Mouse (Mus musculus) embryonic facial prominence, embryonic 14.5 days (tissue): ENCODE measurements around the gene Rad9a. TPM values are rescaled to one million over a fixed set of nuclear protein-coding genes. Genes with fewer than 3 reads are reported as not detected.

ENCODE experiments used
- ATAC-seq: fragments of 200-750 bp; cut with Nextera tagmentation; 2 replicates; pipeline ENCODE4 v1.8.0; 2017; ENCODE audit warnings: low read depth, moderate number of reproducible peaks, moderate TSS enrichment
- DNase-seq: peaks from one replicate; pipeline ENCODE4 v3.0.0-alpha.2; 2015; ENCODE audit warnings: low spot score
- H3K27ac ChIP-seq: fragments of 300-500 bp; sonication (generic); replicated peaks from 2 replicates; pipeline ENCODE4 v1.5.1; 2014; ENCODE audit warnings: low read depth, mild to moderate bottlenecking, low read length, moderate library complexity
- H3K27me3 ChIP-seq: fragments of 300-500 bp; sonication (generic); replicated peaks from 2 replicates; pipeline ENCODE4 v1.6.1; 2014; ENCODE audit warnings: low read length; ENCODE audit not compliant: control insufficient read depth, insufficient read depth
- H3K36me3 ChIP-seq: fragments of 300-500 bp; sonication (generic); 2 replicates; pipeline ENCODE4 v1.6.1; 2014; ENCODE audit warnings: low read length, mixed read lengths; ENCODE audit not compliant: control insufficient read depth, insufficient read depth
- H3K4me1 ChIP-seq: fragments of 300-500 bp; sonication (generic); 2 replicates; pipeline ENCODE4 v1.6.1; 2014; ENCODE audit warnings: antibody characterized with exemption, low read length; ENCODE audit not compliant: control insufficient read depth, insufficient read depth
- H3K4me2 ChIP-seq: fragments of 300-500 bp; sonication (generic); 2 replicates; pipeline ENCODE4 v1.6.1; 2014; ENCODE audit warnings: low read depth, mild to moderate bottlenecking, low read length, moderate library complexity, mixed read lengths
- H3K4me3 ChIP-seq: fragments of 300-500 bp; sonication (generic); 2 replicates; pipeline ENCODE4 v1.5.1; 2014; ENCODE audit warnings: low read depth, mild to moderate bottlenecking, low read length
- H3K9ac ChIP-seq: fragments of 300-500 bp; sonication (generic); 2 replicates; pipeline ENCODE4 v1.6.1; 2014; ENCODE audit warnings: low read depth, mild to moderate bottlenecking, low read length, moderate library complexity, mixed read lengths
- H3K9me3 ChIP-seq: fragments of 300-500 bp; sonication (generic); 2 replicates; pipeline ENCODE4 v1.6.1; 2016; ENCODE audit warnings: low read length; ENCODE audit not compliant: control insufficient read depth
- WGBS: fragments of 180-500 bp; shearing (Covaris S2); extraction: QIAGEN DNeasy Blood & Tissue Kit; methylation state at CpG from one replicate; pipeline ENCODE4 v1.1.7; 2014; 5-methylcytosine and 5-hydroxymethylcytosine counted together
- polyA plus RNA-seq: library from polyadenylated mRNA; unstranded; fragments of >200 nt; fragmentation: Nextera tagmentation; extraction: Ambion mirVana; gene quantifications from 2 replicates; pipeline ENCODE4 v1.2.1, GENCODE M21; 2014

The Rad9a gene
- polyA plus RNA-seq, 1 experiment from 2014 or later: 28.9 TPM

GRCm38 (mm10) chr19:4183689-4184088, 17.8 kb downstream of the Rad9a start:
- Histone ChIP-seq H3K4me2 (no peak overlapping the region), H3K36me3 (no peaks in the 10 kb centered on the region), H3K4me1 (peaks cover 10% of the 10 kb centered on the region; the same call in 1 of the 2 replicates), H3K27me3 (no peaks in the 10 kb centered on the region), H3K27ac (no peak overlapping the region), H3K4me3 (no peak overlapping the region), H3K9me3 (no peaks in the 10 kb centered on the region), H3K9ac (no peak overlapping the region)
- ATAC-seq: peak; percentile 59; the same call in 1 of the 2 replicates
- no peak for DNase-seq
- 62% methylated on average over 2 of the region's 2 CpGs for WGBS

GRCm38 (mm10) chr19:4181892-4182291, 19.6 kb downstream of the Rad9a start:
- Histone ChIP-seq H3K27me3 (no peaks in the 10 kb centered on the region), H3K27ac (no peak overlapping the region), H3K4me3 (no peak overlapping the region), H3K9me3 (no peaks in the 10 kb centered on the region), H3K36me3 (no peaks in the 10 kb centered on the region), H3K4me1 (peaks cover 10% of the 10 kb centered on the region; the same call in 1 of the 2 replicates), H3K4me2 (no peak overlapping the region), H3K9ac (no peak overlapping the region)
- 54% methylated on average over 3 of the region's 3 CpGs for WGBS
- peak; percentile 76 for DNase-seq
- peak; percentile 58; the same call in 1 of the 2 replicates for ATAC-seq

- H3K27me3 ChIP-seq: no peaks in the 10 kb centered on the region
- H3K9ac ChIP-seq: no peak overlapping the region
- no peak overlapping the region for H3K27ac ChIP-seq
- no peak overlapping the region for H3K4me3 ChIP-seq
- no peak for ATAC-seq
- no peaks in the 10 kb centered on the region for H3K36me3 ChIP-seq
- no peak overlapping the region for H3K4me2 ChIP-seq
- H3K4me1 ChIP-seq: peaks cover 8% of the 10 kb centered on the region; the same call in 1 of the 2 replicates
- H3K9me3 ChIP-seq: no peaks in the 10 kb centered on the region
- no peak for DNase-seq
- WGBS: 87% methylated on average over 7 of the region's 7 CpGs
Measured at GRCm38 (mm10) chr19:4180411-4180810, 21.1 kb downstream of the Rad9a start.

- Histone ChIP-seq H3K4me2 (peak within 1 kb of the TSS; percentile 42), H3K27ac (no peak within 1 kb of the TSS), H3K9me3 (no peaks in the 10 kb centered on the region), H3K36me3 (no peaks in the 10 kb centered on the region), H3K4me1 (peaks cover 8% of the 10 kb centered on the region; the same call in 1 of the 2 replicates), H3K4me3 (no peak within 1 kb of the TSS), H3K27me3 (no peaks in the 10 kb centered on the region), H3K9ac (peak within 1 kb of the TSS; percentile 5; the same call in 1 of the 2 replicates)
- peak; percentile 53 for DNase-seq
- 3% methylated on average over 10 of the region's 11 CpGs for WGBS
- ATAC-seq: peak; percentile 69
Measured at GRCm38 (mm10) chr19:4175368-4175947, 26.0 kb downstream of the Rad9a start, which contains the start of gene Carns1. Gene Carns1, minus strand, starts transcription at chr19:4175479.

DNA sequence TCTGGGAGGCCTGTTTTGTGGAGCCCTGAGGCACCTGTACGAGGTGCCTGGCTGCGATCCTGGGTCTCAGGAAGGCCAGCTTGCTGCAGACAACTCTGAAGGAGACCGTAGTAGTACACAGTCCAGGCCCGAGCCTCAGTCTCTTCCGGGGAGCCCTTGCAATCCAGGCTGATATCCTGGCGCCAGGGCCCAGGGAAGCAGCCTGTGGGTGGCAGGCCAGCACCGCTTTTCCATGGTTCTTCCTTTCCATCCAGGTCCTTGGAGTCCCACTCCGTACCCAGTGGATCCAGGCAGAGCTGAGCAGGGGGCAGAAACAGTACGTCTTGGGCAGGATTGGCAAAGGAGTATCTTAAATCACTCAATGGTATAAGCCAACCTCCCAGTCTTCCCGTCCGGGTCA, 28.5 kb downstream of the Rad9a start:
- no peaks in the 10 kb centered on the region for H3K36me3 ChIP-seq
- no peak overlapping the region for H3K27ac ChIP-seq
- ATAC-seq (no peak), DNase-seq (no peak)
- no peak overlapping the region for H3K4me3 ChIP-seq
- H3K27me3 ChIP-seq: no peaks in the 10 kb centered on the region
- peak overlapping the region; percentile 25; the same call in 1 of the 2 replicates for H3K9ac ChIP-seq
- no peaks in the 10 kb centered on the region for H3K9me3 ChIP-seq
- H3K4me2 ChIP-seq: no peak overlapping the region
- peaks cover 16% of the 10 kb centered on the region for H3K4me1 ChIP-seq
- 56% methylated on average over 7 of the region's 11 CpGs for WGBS

DNA sequence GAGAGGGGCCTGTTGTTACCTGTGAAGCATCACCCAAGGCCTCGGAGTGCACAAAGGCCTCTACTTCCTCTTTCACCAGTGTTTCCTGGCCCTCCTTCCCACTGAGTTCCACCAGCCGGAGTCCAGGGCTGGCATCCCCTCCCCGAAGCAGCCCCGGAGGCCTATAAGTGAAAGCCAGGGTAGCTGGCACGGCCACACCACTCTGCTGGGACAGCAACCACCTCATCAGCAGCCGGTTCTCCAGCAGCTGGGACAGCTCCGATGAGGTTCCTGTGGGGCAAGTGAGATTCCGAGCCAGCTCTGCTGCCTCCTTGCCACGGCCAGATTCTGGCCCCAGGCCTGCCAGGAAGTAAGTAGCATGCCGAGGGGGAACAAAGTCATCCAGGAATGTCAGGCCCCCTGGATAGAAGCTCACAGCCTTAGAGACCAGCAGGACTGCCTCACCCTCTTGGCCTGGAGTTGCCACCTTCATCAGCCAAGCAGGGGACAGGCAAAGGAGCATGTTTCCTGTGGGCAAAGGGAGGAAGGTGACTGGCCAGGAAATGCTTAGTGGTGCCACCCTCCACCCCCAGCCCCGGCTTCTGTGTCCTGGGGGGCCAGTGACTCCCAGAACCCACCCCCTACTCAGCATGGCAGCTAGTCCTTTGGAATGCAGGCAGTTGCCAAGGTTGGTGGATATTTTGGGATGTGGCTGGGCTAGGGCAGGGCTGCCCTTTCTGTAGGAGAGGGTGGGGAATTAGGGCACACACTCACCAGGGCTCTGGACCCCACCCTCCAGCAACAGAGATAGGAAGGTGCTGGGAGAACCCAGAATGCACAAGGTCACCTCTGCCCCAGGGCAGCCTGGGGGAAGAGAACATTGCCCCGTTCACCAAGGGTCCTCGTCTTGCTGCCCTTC, 29.8 kb downstream of the Rad9a start:
- Histone ChIP-seq H3K27ac (no peak overlapping the region; the same call in 1 of the 2 replicates), H3K9ac (0 out of 2 replicates have a peak overlapping the region, but pooled peaks have one; percentile 15), H3K4me3 (no peak overlapping the region), H3K4me1 (peaks cover 16% of the 10 kb centered on the region), H3K27me3 (no peaks in the 10 kb centered on the region), H3K36me3 (no peaks in the 10 kb centered on the region), H3K4me2 (no peak overlapping the region), H3K9me3 (no peaks in the 10 kb centered on the region)
- ATAC-seq (no peak), DNase-seq (no peak)
- 44% methylated on average over 12 of the region's 13 CpGs for WGBS

GRCm38 (mm10) chr19:4170723-4171392, 30.6 kb downstream of the Rad9a start:
- Histone ChIP-seq H3K4me1 (peaks cover 16% of the 10 kb centered on the region), H3K9ac (no peak overlapping the region), H3K4me2 (no peak overlapping the region), H3K27ac (no peak overlapping the region), H3K36me3 (no peaks in the 10 kb centered on the region), H3K4me3 (no peak overlapping the region), H3K9me3 (no peaks in the 10 kb centered on the region), H3K27me3 (no peaks in the 10 kb centered on the region)
- ATAC-seq (no peak), DNase-seq (no peak)
- WGBS: 90% methylated on average over 9 of the region's 10 CpGs

- H3K4me1 ChIP-seq: peaks cover 11% of the 10 kb centered on the region
- WGBS: 7% methylated on average over 18 of the region's 27 CpGs
Measured at GRCm38 (mm10) chr19:4169810-4170209, 31.7 kb downstream of the Rad9a start.

More at GRCm38 (mm10) chr19:4169810-4170209, 31.7 kb downstream of the Rad9a start:
- Histone ChIP-seq H3K9ac (peak overlapping the region; percentile 87), H3K27me3 (no peaks in the 10 kb centered on the region), H3K4me3 (peak overlapping the region; percentile 55), H3K27ac (peak overlapping the region; percentile 90), H3K9me3 (no peaks in the 10 kb centered on the region), H3K36me3 (no peaks in the 10 kb centered on the region), H3K4me2 (peak overlapping the region; percentile 96)
- DNase-seq (no peak), ATAC-seq (peak; percentile 34)
